Mouse (Mus musculus) heart, embryonic 11.5 days (tissue): ENCODE measurements at regions not wholly inside any gene's neighbourhood (a gene's known extent, or its start where the extent isn't known, plus 50 kb on each side); places are given as distances from the start of the nearest gene placed in this dataset.
A peak's percentile ranks its signal among the peaks of the same experiment; 100 is the strongest.

ENCODE experiments used
- ATAC-seq: fragments of 200-750 bp; cut with Nextera tagmentation; replicated peaks from 2 replicates; pipeline ENCODE4 v1.8.0; 2017; ENCODE audit warnings: moderate library complexity; ENCODE audit not compliant: insufficient number of reproducible peaks, low FRiP score, low TSS enrichment
- H3K27ac ChIP-seq: fragments of 300-500 bp; sonication (generic); 2 replicates; pipeline ENCODE4 v1.5.1; 2014; ENCODE audit warnings: mild to moderate bottlenecking, low read depth, low read length
- H3K27me3 ChIP-seq: fragments of 300-500 bp; sonication (generic); 2 replicates; pipeline ENCODE4 v1.6.1; 2014; ENCODE audit warnings: mild to moderate bottlenecking, low read length, mixed read lengths; ENCODE audit not compliant: control insufficient read depth, insufficient read depth
- H3K36me3 ChIP-seq: fragments of 300-500 bp; sonication (generic); 2 replicates; pipeline ENCODE4 v1.6.1; 2014; ENCODE audit warnings: mild to moderate bottlenecking, low read length, moderate library complexity, mixed read lengths; ENCODE audit not compliant: control insufficient read depth, insufficient read depth
- H3K4me1 ChIP-seq: fragments of 300-500 bp; sonication (generic); 2 replicates; pipeline ENCODE4 v1.6.1; 2014; ENCODE audit warnings: low read length; ENCODE audit not compliant: control insufficient read depth, insufficient read depth
- H3K4me2 ChIP-seq: fragments of 300-500 bp; sonication (generic); 2 replicates; pipeline ENCODE4 v1.6.1; 2014; ENCODE audit warnings: mild to moderate bottlenecking, moderate library complexity
- H3K4me3 ChIP-seq: fragments of 300-500 bp; sonication (generic); 2 replicates; pipeline ENCODE4 v1.5.1; 2014; ENCODE audit warnings: low read depth, low read length
- H3K9ac ChIP-seq: fragments of 300-500 bp; sonication (generic); 2 replicates; pipeline ENCODE4 v1.6.1; 2014; ENCODE audit warnings: mild to moderate bottlenecking, low read depth, low read length, moderate library complexity
- H3K9me3 ChIP-seq: fragments of 300-500 bp; sonication (generic); replicated peaks from 2 replicates; pipeline ENCODE4 v1.6.1; 2016; ENCODE audit warnings: low read length; ENCODE audit not compliant: control insufficient read depth
- WGBS: fragments of 180-500 bp; shearing (Covaris S2); extraction: QIAGEN DNeasy Blood & Tissue Kit; methylation state at CpG from one replicate; pipeline ENCODE4 v1.1.7; 2014; ENCODE audit not compliant: insufficient replicate concordance; 5-methylcytosine and 5-hydroxymethylcytosine counted together

GRCm38 (mm10) chr13:80981201-80981600 is 98.0 kb downstream of the Arrdc3 start:
- WGBS, result 76% methylated on average over 2 of the region's 2 CpGs
- Histone ChIP-seq H3K36me3 (no peaks in the 10 kb centered on the region), H3K27me3 (no peaks in the 10 kb centered on the region)

DNA sequence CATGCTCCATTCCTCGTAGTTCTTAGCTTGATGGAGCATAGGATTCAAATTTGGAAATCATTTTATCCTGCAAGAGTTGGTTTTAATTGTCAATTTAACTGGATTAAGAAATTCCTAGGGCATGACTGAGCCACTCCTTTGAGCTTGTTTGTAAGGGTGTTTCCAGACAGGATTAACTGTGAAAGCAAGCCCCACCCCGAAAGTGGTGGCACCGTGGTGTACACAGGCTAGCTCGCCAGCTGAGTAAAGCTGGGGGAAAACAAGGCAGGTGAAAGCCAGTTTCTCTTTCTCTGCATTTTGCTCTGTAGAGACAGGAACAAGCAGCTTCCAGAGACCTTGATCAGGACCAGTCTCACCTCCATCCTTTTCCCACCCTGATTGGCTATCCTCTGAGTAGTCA is 103.5 kb downstream of the Arrdc3 start:
- Histone ChIP-seq H3K9me3 (no peaks in the 10 kb centered on the region), H3K4me3 (no peak overlapping the region), H3K9ac (no peak overlapping the region), H3K4me2 (no peak overlapping the region), H3K4me1 (peaks cover 6% of the 10 kb centered on the region; the same call in 1 of the 2 replicates), H3K36me3 (no peaks in the 10 kb centered on the region), H3K27me3 (no peaks in the 10 kb centered on the region), H3K27ac (no peak overlapping the region)
- ATAC-seq, result no peak
- 56% methylated on average over 4 of the region's 4 CpGs for WGBS

More at GRCm38 (mm10) chr13:80981201-80981600, 98.0 kb downstream of the Arrdc3 start:
- Histone ChIP-seq H3K9me3 (no peaks in the 10 kb centered on the region), H3K4me3 (no peak overlapping the region), H3K27ac (no peak overlapping the region), H3K9ac (no peak overlapping the region), H3K4me2 (no peak overlapping the region), H3K4me1 (no peaks in the 10 kb centered on the region)
- ATAC-seq, result no peak

DNA sequence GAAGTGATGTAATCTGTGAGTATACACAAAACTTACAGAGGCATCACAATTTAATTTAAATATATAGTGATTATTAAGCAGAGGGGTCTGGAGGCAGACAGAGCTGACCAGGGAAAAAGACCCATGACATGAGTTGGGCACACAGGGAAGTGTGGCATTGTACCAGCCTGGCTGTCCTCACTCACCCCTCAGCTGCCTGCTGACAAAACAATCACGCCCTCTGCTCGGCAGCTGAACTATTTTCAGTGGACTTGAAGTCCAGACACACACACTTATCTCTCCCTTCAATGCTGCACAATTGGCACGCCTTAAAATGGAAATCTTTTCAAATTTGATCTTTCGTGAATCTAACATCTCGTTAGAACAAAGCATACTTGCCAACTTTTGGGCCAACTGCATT is 106.6 kb downstream of the Arrdc3 start:
- WGBS, result 33% methylated on average over 5 of the region's 5 CpGs
- Histone ChIP-seq H3K4me3 (no peak overlapping the region), H3K27ac (no peak overlapping the region), H3K9ac (no peak overlapping the region), H3K9me3 (no peaks in the 10 kb centered on the region), H3K27me3 (no peaks in the 10 kb centered on the region), H3K36me3 (no peaks in the 10 kb centered on the region), H3K4me2 (peak overlapping the region; percentile 14; the same call in 1 of the 2 replicates), H3K4me1 (peaks cover 8% of the 10 kb centered on the region; the same call in 1 of the 2 replicates)
- ATAC-seq, result no peak

DNA sequence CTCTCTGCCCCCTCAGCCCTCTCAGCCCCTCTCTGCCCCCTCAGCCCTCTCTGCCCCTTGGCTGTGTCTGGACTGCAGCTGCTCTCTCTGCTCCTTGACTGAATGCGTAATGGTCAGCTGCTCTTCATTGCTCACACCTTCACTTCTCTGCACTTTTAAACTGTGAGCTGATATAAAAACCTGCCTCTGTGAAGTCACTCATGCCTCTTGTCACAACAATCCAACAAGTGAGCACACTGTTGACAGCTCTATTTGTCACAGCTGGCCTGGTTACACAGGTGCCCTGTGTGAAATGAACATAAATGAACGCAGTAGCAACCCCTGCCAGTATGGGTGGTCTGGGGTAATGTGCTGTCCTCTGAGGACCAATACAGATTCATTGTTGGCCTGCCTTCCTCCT is 109.2 kb downstream of the Arrdc3 start:
- peak; percentile 76 for ATAC-seq

GRCm38 (mm10) chr13:81008864-81009766 is 125.9 kb downstream of the Arrdc3 start:
- no peak overlapping the region for H3K4me3 ChIP-seq
- 36% methylated on average over 5 of the region's 5 CpGs for WGBS
- no peaks in the 10 kb centered on the region for H3K36me3 ChIP-seq
- no peaks in the 10 kb centered on the region for H3K9me3 ChIP-seq
- no peak overlapping the region for H3K4me2 ChIP-seq
- H3K27me3 ChIP-seq, result no peaks in the 10 kb centered on the region
- H3K9ac ChIP-seq, result no peak overlapping the region
- no peak overlapping the region for H3K27ac ChIP-seq
- no peak for ATAC-seq
- no peaks in the 10 kb centered on the region for H3K4me1 ChIP-seq

More for the DNA sequence above, 109.2 kb downstream of the Arrdc3 start:
- Histone ChIP-seq H3K9ac (no peak overlapping the region), H3K36me3 (no peaks in the 10 kb centered on the region), H3K4me1 (peaks cover 8% of the 10 kb centered on the region; the same call in 1 of the 2 replicates), H3K27me3 (no peaks in the 10 kb centered on the region), H3K4me3 (no peak overlapping the region), H3K4me2 (no peak overlapping the region), H3K9me3 (no peaks in the 10 kb centered on the region), H3K27ac (peak overlapping the region; percentile 52; the same call in 1 of the 2 replicates)
- 42% methylated on average over 2 of the region's 2 CpGs for WGBS

GRCm38 (mm10) chr13:81013953-81014352 is 130.8 kb downstream of the Arrdc3 start:
- Histone ChIP-seq H3K9ac (no peak overlapping the region), H3K36me3 (no peaks in the 10 kb centered on the region), H3K4me3 (no peak overlapping the region), H3K27me3 (no peaks in the 10 kb centered on the region), H3K27ac (no peak overlapping the region), H3K4me1 (no peaks in the 10 kb centered on the region), H3K9me3 (no peaks in the 10 kb centered on the region), H3K4me2 (no peak overlapping the region)
- ATAC-seq, result no peak
- WGBS, result 81% methylated on average over 1 of the region's 1 CpGs

GRCm38 (mm10) chr13:81020106-81020747 is 137.0 kb downstream of the Arrdc3 start:
- no peaks in the 10 kb centered on the region for H3K4me1 ChIP-seq
- no peak overlapping the region for H3K27ac ChIP-seq
- WGBS, result 78% methylated on average over 3 of the region's 3 CpGs
- H3K9ac ChIP-seq, result no peak overlapping the region
- H3K4me2 ChIP-seq, result no peak overlapping the region
- H3K4me3 ChIP-seq, result no peak overlapping the region
- ATAC-seq, result no peak
- no peaks in the 10 kb centered on the region for H3K27me3 ChIP-seq
- no peaks in the 10 kb centered on the region for H3K36me3 ChIP-seq
- no peaks in the 10 kb centered on the region for H3K9me3 ChIP-seq

GRCm38 (mm10) chr13:81020811-81021210 is 137.6 kb downstream of the Arrdc3 start:
- H3K27ac ChIP-seq, result no peak overlapping the region
- ATAC-seq, result no peak
- H3K4me3 ChIP-seq, result no peak overlapping the region
- no peaks in the 10 kb centered on the region for H3K27me3 ChIP-seq
- no peaks in the 10 kb centered on the region for H3K4me1 ChIP-seq
- no peaks in the 10 kb centered on the region for H3K9me3 ChIP-seq
- H3K9ac ChIP-seq, result no peak overlapping the region
- 71% methylated on average over 2 of the region's 2 CpGs for WGBS
- H3K4me2 ChIP-seq, result no peak overlapping the region
- H3K36me3 ChIP-seq, result no peaks in the 10 kb centered on the region
